Mouse (Mus musculus) ES-Bruce4 (cell line): ENCODE results near the gene Gm12789.

Source experiments
- CTCF ChIP-seq: IDR thresholded peaks from one replicate; pipeline ENCODE4 v1.8.1; 2011; ENCODE audit warnings: low read depth, low read length
- EP300 ChIP-seq: IDR thresholded peaks from 2 replicates; pipeline ENCODE4 v1.6.1; 2011; ENCODE audit warnings: low read depth, low read length; ENCODE audit not compliant: insufficient read depth
- POLR2A ChIP-seq: IDR thresholded peaks from one replicate; pipeline ENCODE4 v1.8.1; 2011; ENCODE audit warnings: low read length; ENCODE audit not compliant: insufficient read depth

DNA sequence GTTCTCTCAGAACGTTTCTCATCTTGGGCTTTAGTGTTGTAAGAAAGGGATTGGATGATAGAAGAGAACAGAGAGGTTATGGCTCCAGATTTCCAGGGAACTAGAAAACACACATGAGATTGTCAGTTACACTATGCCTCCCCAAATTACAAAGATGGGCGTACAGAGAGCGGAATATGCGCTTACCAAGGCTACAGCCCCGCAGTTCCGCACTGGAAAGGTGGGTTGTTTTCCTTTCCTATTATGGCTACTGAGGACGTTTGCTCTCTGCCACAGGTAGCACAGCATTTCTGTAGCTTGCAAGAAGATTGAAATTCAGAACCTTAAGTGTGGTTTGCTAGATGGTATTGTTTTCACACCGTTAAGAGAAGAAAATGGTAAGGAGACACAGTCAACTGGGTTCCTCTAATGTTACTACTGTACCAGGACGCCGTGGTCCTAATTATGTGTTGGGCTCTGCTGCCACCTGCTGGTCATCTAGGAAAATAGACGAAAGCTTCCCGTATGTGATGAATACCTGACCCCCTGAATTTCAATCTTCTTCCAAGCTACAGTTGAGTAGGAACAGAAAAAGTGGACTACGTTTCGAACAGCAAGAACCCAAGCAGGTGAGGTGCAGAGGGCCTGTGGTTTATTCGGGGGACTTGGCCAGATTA is 12.0 kb downstream of the Gm12789 start:
- TF ChIP-seq EP300 = no peak
- TF ChIP-seq CTCF = peak; percentile 23
- TF ChIP-seq POLR2A = no peak
